In the genomic region with DNA sequence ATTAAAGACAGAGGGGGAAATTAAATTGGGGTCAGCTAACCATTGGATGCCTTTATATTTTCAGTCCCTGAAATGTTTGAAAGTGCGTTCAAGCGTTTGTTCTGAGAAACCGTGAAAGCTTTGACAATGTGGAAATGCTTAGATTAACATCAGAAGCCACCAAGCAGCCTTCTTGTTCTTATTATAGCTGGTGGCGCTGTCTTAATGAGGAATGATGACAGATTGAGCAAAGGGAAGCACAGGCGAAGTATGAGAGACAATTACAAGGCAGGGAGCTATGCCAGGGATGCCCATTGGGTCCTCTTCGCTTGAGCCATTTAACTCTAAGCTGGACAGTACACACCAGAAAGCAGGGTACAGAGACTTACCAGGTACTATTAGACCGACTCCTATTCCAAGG, we compare ENCODE assay signal across 22 mouse cellular contexts.
DNase-seq lines count a peak whose midpoint lies in the region; ATAC-seq and TF ChIP-seq lines count a peak whose summit lies in the region.
"Had no signal": no experiment of that assay in that cellular context is flagged by ENCODE, and none has a peak within 500 bp of the region (broad histone marks: within the 10 kb centered on the region; RNA-seq: fewer than 3 reads in every experiment).

No protein-coding gene starts in this region.

- DNase-seq in embryonic facial prominence, embryonic 11.5 days (ENCODE audit: low spot score) = peak; percentile 10
- DNase-seq in embryonic facial prominence, embryonic 10.5 days (ENCODE audit: low spot score) = no peak
- peak; percentile 39 for DNase-seq in left cerebral cortex, adult 11 months (ENCODE audit: low spot score)
- no peak for DNase-seq in left cerebral cortex, postnatal 4 days
- no peak for DNase-seq in left cerebral cortex, adult 2 months (ENCODE audit: extremely low spot score in 1 of 2, low spot score in 2 of 2)
- DNase-seq in right cerebral cortex, postnatal 4 days = peak; percentile 8
- no peak for DNase-seq in hindbrain, postnatal 0 days (ENCODE audit: low spot score)
- DNase-seq: adrenal gland, postnatal 36 days; cerebellum, adult 8-10 months; heart, adult 11 months; heart, postnatal 14 days; kidney, adult 8-10 months; kidney, postnatal 14 days; liver; midbrain, embryonic 14.5 days had no signal

- H3K4me2 ChIP-seq in embryonic facial prominence, embryonic 11.5 days (ENCODE audit: low read depth, low read length) = no peak overlapping the region
- H3K4me2 ChIP-seq in hindbrain, postnatal 0 days (ENCODE audit: low read depth, low read length) = no peak overlapping the region
- H3K4me2 ChIP-seq: forebrain, embryonic 13.5 days; heart, embryonic 12.5 days; hindbrain, embryonic 12.5 days; neural tube, embryonic 13.5 days had no signal

- no peak for TF ChIP-seq CTCF in left cerebral cortex, adult 2 months (IDR thresholded peaks at IDR 0.05)
- no peak for TF ChIP-seq CTCF in hindbrain, postnatal 0 days (IDR thresholded peaks at IDR 0.05; ENCODE audit: low read depth)

- H3K27me3 ChIP-seq in embryonic facial prominence, embryonic 11.5 days (ENCODE audit: control insufficient read depth, insufficient read depth, low read length) = no peaks in the 10 kb centered on the region
- H3K27me3 ChIP-seq in embryonic facial prominence, embryonic 10.5 days (replicated peaks; ENCODE audit: low read depth, poor library complexity, severe bottlenecking) = no peaks in the 10 kb centered on the region
- H3K27me3 ChIP-seq in hindbrain, postnatal 0 days (ENCODE audit: insufficient read depth, low read length) = no peaks in the 10 kb centered on the region
- H3K27me3 ChIP-seq: forebrain, embryonic 13.5 days; heart, embryonic 12.5 days; hindbrain, embryonic 12.5 days; megakaryocyte, embryonic 14.5 days; neural tube, embryonic 13.5 days had no signal

- intact Hi-C loops in left cerebral cortex, postnatal 4 days (cut with DNase I) = no loop called here
- intact Hi-C loops in left cerebral cortex, adult 2 months (cut with DNase I) = no loop called here

- ATAC-seq in embryonic facial prominence, embryonic 11.5 days (replicated peaks; ENCODE audit: insufficient number of reproducible peaks, low FRiP score, low TSS enrichment, low read depth) = no peak
- no peak for ATAC-seq in inflammation-experienced regulatory T-cells, adult 6 months
- no peak for ATAC-seq in hindbrain, postnatal 0 days
- ATAC-seq: forebrain, embryonic 13.5 days had no signal

- H3K36me3 ChIP-seq in embryonic facial prominence, embryonic 11.5 days (replicated peaks; ENCODE audit: control insufficient read depth, insufficient read depth, low read depth, low read length) = no peaks in the 10 kb centered on the region
- H3K36me3 ChIP-seq in embryonic facial prominence, embryonic 10.5 days (replicated peaks) = no peaks in the 10 kb centered on the region
- H3K36me3 ChIP-seq in hindbrain, postnatal 0 days (ENCODE audit: insufficient read depth, low read length) = no peaks in the 10 kb centered on the region
- H3K36me3 ChIP-seq: G1E; heart, embryonic 12.5 days; hindbrain, embryonic 12.5 days; neural tube, embryonic 13.5 days had no signal

- no peak overlapping the region for H3K27ac ChIP-seq in embryonic facial prominence, embryonic 11.5 days (replicated peaks; ENCODE audit: low read depth, low read length)
- H3K27ac ChIP-seq in embryonic facial prominence, embryonic 10.5 days (replicated peaks) = no peak overlapping the region
- H3K27ac ChIP-seq in left cerebral cortex, adult 2 months = peak overlapping the region; percentile 91
- H3K27ac ChIP-seq in hindbrain, postnatal 0 days = no peak overlapping the region
- H3K27ac ChIP-seq: forebrain, embryonic 13.5 days; hindbrain, embryonic 12.5 days; neural tube, embryonic 13.5 days had no signal

- no peaks in the 10 kb centered on the region for H3K4me1 ChIP-seq in embryonic facial prominence, embryonic 11.5 days (ENCODE audit: control insufficient read depth, insufficient read depth, low read length)
- no peaks in the 10 kb centered on the region for H3K4me1 ChIP-seq in embryonic facial prominence, embryonic 10.5 days
- no peaks in the 10 kb centered on the region for H3K4me1 ChIP-seq in hindbrain, postnatal 0 days (ENCODE audit: insufficient read depth, low read length)
- H3K4me1 ChIP-seq: forebrain, embryonic 13.5 days; heart, embryonic 12.5 days; hindbrain, embryonic 12.5 days; megakaryocyte, embryonic 14.5 days; neural tube, embryonic 13.5 days had no signal

- no peak overlapping the region for H3K4me3 ChIP-seq in embryonic facial prominence, embryonic 11.5 days (ENCODE audit: low read depth, low read length)
- no peak overlapping the region for H3K4me3 ChIP-seq in embryonic facial prominence, embryonic 10.5 days
- H3K4me3 ChIP-seq in left cerebral cortex, adult 2 months = no peak overlapping the region
- H3K4me3 ChIP-seq in hindbrain, postnatal 0 days (ENCODE audit: low read length) = no peak overlapping the region
- H3K4me3 ChIP-seq: forebrain, embryonic 13.5 days; heart, embryonic 12.5 days; hindbrain, embryonic 12.5 days; megakaryocyte, embryonic 14.5 days; neural tube, embryonic 13.5 days had no signal

- no peaks in the 10 kb centered on the region for H3K9me3 ChIP-seq in embryonic facial prominence, embryonic 11.5 days (replicated peaks; ENCODE audit: control insufficient read depth, low read length)
- no peaks in the 10 kb centered on the region for H3K9me3 ChIP-seq in embryonic facial prominence, embryonic 10.5 days
- no peaks in the 10 kb centered on the region for H3K9me3 ChIP-seq in hindbrain, postnatal 0 days (ENCODE audit: low read length)
- H3K9me3 ChIP-seq: forebrain, embryonic 13.5 days; G1E; heart, embryonic 12.5 days; hindbrain, embryonic 12.5 days; megakaryocyte, embryonic 14.5 days; neural tube, embryonic 13.5 days had no signal

- 74% methylated on average over 7 of the region's 7 CpGs for WGBS in embryonic facial prominence, embryonic 11.5 days
- WGBS in embryonic facial prominence, embryonic 10.5 days = 76% methylated on average over 7 of the region's 7 CpGs
- 61% methylated on average over 7 of the region's 7 CpGs for WGBS in hindbrain, postnatal 0 days

- H3K9ac ChIP-seq in embryonic facial prominence, embryonic 11.5 days (replicated peaks; ENCODE audit: low read length) = no peak overlapping the region
- H3K9ac ChIP-seq in hindbrain, postnatal 0 days (replicated peaks; ENCODE audit: low read length) = no peak overlapping the region
- H3K9ac ChIP-seq: forebrain, embryonic 13.5 days; heart, embryonic 12.5 days; hindbrain, embryonic 12.5 days; neural tube, embryonic 13.5 days had no signal

Comparison
In these comparisons a context has a peak if more than half of its experiments do, and no peak if none do; other contexts are left out.
1. DNase-seq: peak in embryonic facial prominence, embryonic 11.5 days (single experiment), left cerebral cortex, adult 11 months (single experiment) and right cerebral cortex, postnatal 4 days (single experiment); none in embryonic facial prominence, embryonic 10.5 days (single experiment), left cerebral cortex, postnatal 4 days (single experiment), left cerebral cortex, adult 2 months (0 of 2) and hindbrain, postnatal 0 days (single experiment).